Mouse (Mus musculus): ENCODE data around the gene Stag1. TPM values are rescaled to one million over a fixed set of nuclear protein-coding genes. Genes with fewer than 3 reads are reported as not detected.

Gene Stag1
- total RNA-seq (2021) = 10 to 100 TPM; 67.6 to 69.7 TPM
- long read RNA-seq, experiment 1, full-length matches to known transcripts = 10 of 21 reads
- long read RNA-seq, experiment 1, partial matches to known transcripts = 0 of 21 reads
- long read RNA-seq, experiment 1, other reads (novel, unspliced or antisense) = 11 of 21 reads
- long read RNA-seq, experiment 2, full-length matches to known transcripts = 12 of 31 reads
- long read RNA-seq, experiment 2, partial matches to known transcripts = 4 of 31 reads
- long read RNA-seq, experiment 2, other reads (novel, unspliced or antisense) = 15 of 31 reads

- Histone ChIP-seq H3K4me3 (no peak within 1 kb of the TSS), H3K27ac (no peak within 1 kb of the TSS)
- no peak for DNase-seq (ENCODE audit: low spot score in 2 of 2)
- no peak for TF ChIP-seq CTCF (conservative IDR thresholded peaks at IDR 0.05)
Observed at GRCm38 (mm10) chr9:100597546-100597945, at the start of gene Stag1. Gene Stag1 (plus strand): TSS chr9:100597798.

- TF ChIP-seq CTCF (conservative IDR thresholded peaks at IDR 0.05) = peak; percentile 77
- no peak for DNase-seq (ENCODE audit: low spot score in 2 of 2)
- H3K4me3 ChIP-seq = no peak overlapping the region
- no peak overlapping the region for H3K27ac ChIP-seq
Observed at GRCm38 (mm10) chr9:100548313-100548712, 49.3 kb upstream of the Stag1 start.

- Histone ChIP-seq H3K27ac (no peak overlapping the region), H3K4me3 (no peak overlapping the region)
- TF ChIP-seq CTCF (conservative IDR thresholded peaks at IDR 0.05) = no peak
- no peak for DNase-seq (ENCODE audit: low spot score in 2 of 2)
Observed at GRCm38 (mm10) chr9:100555686-100556085, 41.9 kb upstream of the Stag1 start.

- Histone ChIP-seq H3K27ac (no peak overlapping the region), H3K4me3 (no peak overlapping the region)
- no peak for DNase-seq (ENCODE audit: low spot score in 2 of 2)
- TF ChIP-seq CTCF (conservative IDR thresholded peaks at IDR 0.05) = no peak
Observed at GRCm38 (mm10) chr9:100558023-100558573, 39.5 kb upstream of the Stag1 start.

GRCm38 (mm10) chr9:100558991-100559390 is 38.6 kb upstream of the Stag1 start:
- no peak for DNase-seq (ENCODE audit: low spot score in 2 of 2)
- H3K4me3 ChIP-seq = no peak overlapping the region
- TF ChIP-seq CTCF (conservative IDR thresholded peaks at IDR 0.05) = no peak
- H3K27ac ChIP-seq = no peak overlapping the region

GRCm38 (mm10) chr9:100560251-100560890 is 37.2 kb upstream of the Stag1 start:
- Histone ChIP-seq H3K27ac (no peak overlapping the region), H3K4me3 (no peak overlapping the region)
- DNase-seq (ENCODE audit: low spot score in 2 of 2) = peak in 1 of 2 experiments; percentile 21
- TF ChIP-seq CTCF (conservative IDR thresholded peaks at IDR 0.05) = no peak

- Histone ChIP-seq H3K27ac (peak overlapping the region; percentile 86), H3K4me3 (peak overlapping the region; percentile 91)
- DNase-seq (ENCODE audit: low spot score in 2 of 2) = peak in 1 of 2 experiments; percentile 45
- TF ChIP-seq CTCF (conservative IDR thresholded peaks at IDR 0.05) = peak; percentile 50
Observed at GRCm38 (mm10) chr9:100569798-100570625, 27.6 kb upstream of the Stag1 start.

GRCm38 (mm10) chr9:100570626-100571233 is 26.9 kb upstream of the Stag1 start, which contains the start of gene Slc35g2:
Gene Slc35g2 (minus strand): TSS chr9:100571090.
- peak; percentile 45 for TF ChIP-seq CTCF (conservative IDR thresholded peaks at IDR 0.05)
- Histone ChIP-seq H3K4me3 (peak within 1 kb of the TSS; percentile 91), H3K27ac (peak within 1 kb of the TSS; percentile 86)
- peak in 1 of 2 experiments; percentile 34 for DNase-seq (ENCODE audit: low spot score in 2 of 2)

- DNase-seq (ENCODE audit: low spot score in 2 of 2) = no peak
- Histone ChIP-seq H3K27ac (peak overlapping the region; percentile 86; the same call in 1 of the 2 replicates), H3K4me3 (no peak overlapping the region; the same call in 1 of the 2 replicates)
- TF ChIP-seq CTCF (conservative IDR thresholded peaks at IDR 0.05) = no peak
Observed at GRCm38 (mm10) chr9:100571511-100571910, 26.1 kb upstream of the Stag1 start.

- no peak overlapping the region for H3K4me3 ChIP-seq
- TF ChIP-seq CTCF (conservative IDR thresholded peaks at IDR 0.05) = no peak
- DNase-seq (ENCODE audit: low spot score in 2 of 2) = no peak
- no peak overlapping the region for H3K27ac ChIP-seq
Observed at GRCm38 (mm10) chr9:100573300-100573699, 24.3 kb upstream of the Stag1 start.

- no peak for TF ChIP-seq CTCF (conservative IDR thresholded peaks at IDR 0.05)
- no peak for DNase-seq (ENCODE audit: low spot score in 2 of 2)
Observed at GRCm38 (mm10) chr9:100573942-100574341, 23.7 kb upstream of the Stag1 start.

GRCm38 (mm10) chr9:100580196-100580740 is 17.3 kb upstream of the Stag1 start:
- DNase-seq (ENCODE audit: low spot score in 2 of 2) = no peak
- no peak overlapping the region for H3K4me3 ChIP-seq
- TF ChIP-seq CTCF (conservative IDR thresholded peaks at IDR 0.05) = no peak
- no peak overlapping the region for H3K27ac ChIP-seq

More at GRCm38 (mm10) chr9:100573942-100574341, 23.7 kb upstream of the Stag1 start:
- Histone ChIP-seq H3K27ac (no peak overlapping the region), H3K4me3 (no peak overlapping the region)
